Mouse (Mus musculus) frontal cortex, postnatal 14 days (tissue): Measurements from ENCODE around the gene Cog5.

Source experiments
- DNase-seq, 2 experiments: peaks; one replicate each; pipeline ENCODE4 v3.0.0; 2022; ENCODE audit warnings: low spot score in 2 of 2

Gene Cog5

GRCm38 (mm10) chr12:31892771-31893170, 238.1 kb downstream of the Cog5 start:
- DNase-seq: no peak

- no peak for DNase-seq
These were observed 240.5 kb downstream of the Cog5 start for GRCm38 (mm10) chr12:31895095-31895734.

- no peak for DNase-seq
These were observed 241.2 kb downstream of the Cog5 start for GRCm38 (mm10) chr12:31895888-31896287.

GRCm38 (mm10) chr12:31896295-31896694, 241.6 kb downstream of the Cog5 start:
- DNase-seq: no peak

DNA sequence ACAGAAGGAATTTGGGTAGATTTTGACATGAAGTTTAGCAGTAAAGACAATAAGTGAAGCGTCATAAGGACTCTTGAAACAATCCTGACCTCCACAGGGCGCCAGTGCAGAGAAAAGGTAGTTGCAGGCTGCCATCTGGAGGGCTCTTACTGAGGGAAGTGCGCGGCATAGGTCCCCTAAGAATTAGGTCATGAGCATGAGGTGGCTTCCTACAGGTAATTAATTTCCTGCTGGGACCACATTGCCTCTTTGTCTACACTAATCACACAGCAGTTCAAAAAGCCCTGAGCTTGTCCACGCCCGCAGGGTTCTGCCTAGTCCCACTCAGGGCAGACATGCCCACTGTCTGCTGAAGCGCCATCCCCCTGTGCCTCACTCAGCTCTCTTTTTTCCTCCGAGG, 242.3 kb downstream of the Cog5 start:
- DNase-seq: no peak

DNA sequence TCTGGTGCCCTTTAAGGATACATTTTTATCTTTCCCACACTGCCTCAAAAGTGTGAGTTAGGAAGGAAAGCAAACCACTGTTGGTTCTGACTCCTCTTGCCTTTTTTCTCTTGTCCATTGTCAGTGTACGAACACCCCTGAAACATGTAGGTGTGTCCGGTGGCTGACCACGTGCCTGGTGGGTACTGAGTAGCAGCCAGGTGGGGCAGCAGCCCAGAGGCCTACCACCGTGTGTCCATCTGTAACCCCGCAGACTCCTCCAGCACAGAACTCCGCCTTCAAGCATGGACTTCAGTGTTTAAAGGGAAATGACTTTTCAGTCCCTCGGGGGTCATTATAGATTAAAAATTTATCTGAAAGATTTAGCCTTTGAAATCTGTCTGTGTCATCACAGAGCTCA, 242.8 kb downstream of the Cog5 start:
- no peak for DNase-seq

- no peak for DNase-seq
These were observed 245.8 kb downstream of the Cog5 start for GRCm38 (mm10) chr12:31900391-31900914.

DNA sequence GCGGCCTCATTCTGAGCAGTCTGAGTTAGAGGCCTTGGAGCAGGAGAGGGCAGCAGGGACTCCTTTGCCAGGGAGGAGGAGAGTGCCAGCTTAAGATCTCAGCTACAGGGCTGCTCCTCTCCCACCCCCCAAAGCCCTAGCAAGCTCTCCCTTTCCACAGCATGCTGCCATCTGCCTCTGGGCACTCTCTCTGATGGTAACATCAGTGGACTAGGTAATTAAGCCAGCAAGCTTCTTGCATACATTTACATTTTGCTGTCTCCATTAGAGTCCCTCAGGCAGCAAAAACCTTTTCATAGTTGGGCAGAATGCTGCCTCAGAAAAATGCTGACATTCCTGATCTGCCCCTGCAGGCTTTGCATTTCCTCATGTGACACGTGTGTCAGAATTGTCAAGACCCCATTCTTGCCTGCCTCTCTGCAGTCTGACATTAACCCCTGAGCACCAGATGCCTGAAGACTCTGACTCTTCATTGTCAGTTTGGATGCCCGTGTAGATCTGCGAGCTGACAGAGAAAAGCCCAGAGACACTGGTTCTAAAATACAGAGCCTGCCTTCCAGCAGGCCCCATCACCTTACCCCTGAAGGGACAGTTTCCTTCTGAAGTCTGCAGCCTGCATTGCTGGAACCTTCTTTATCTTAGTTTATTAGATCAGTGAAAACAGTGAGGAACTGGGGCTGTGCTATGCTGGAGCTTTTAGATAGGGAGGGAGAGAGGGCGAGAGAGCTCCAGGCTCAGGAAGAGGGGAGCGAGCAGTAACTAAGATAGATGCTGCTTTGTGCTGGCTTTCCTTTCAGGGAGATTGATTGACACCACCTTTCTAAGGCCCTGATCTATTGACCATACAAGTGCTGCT, 251.3 kb downstream of the Cog5 start:
- DNase-seq: no peak

- DNase-seq: no peak
These were observed 252.8 kb downstream of the Cog5 start for GRCm38 (mm10) chr12:31907436-31907835.

- no peak for DNase-seq
These were observed 258.4 kb downstream of the Cog5 start for GRCm38 (mm10) chr12:31912966-31913551.

GRCm38 (mm10) chr12:31913614-31914013, 258.9 kb downstream of the Cog5 start:
- DNase-seq: no peak

DNA sequence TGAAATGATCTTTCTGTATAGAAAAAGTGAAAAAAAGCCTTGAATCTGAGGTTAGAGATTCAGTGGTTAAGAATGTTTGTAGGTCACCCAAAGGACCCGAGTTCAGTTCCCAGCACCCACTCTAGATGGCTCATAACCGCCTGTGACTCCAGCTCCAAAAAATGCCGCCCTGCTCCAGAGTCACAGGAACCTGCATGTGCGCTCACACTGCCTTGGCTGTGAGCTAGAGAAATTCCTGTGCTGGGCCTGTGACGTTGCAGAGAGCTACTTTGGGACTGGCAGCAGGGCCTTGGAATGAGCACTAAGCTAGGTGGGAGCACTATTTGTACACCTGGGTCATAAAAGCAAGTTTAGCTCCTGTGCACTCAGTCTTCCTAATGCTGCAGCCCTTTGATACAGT, 262.0 kb downstream of the Cog5 start:
- DNase-seq: no peak

GRCm38 (mm10) chr12:31917245-31917644, 262.6 kb downstream of the Cog5 start:
- DNase-seq: no peak

DNA sequence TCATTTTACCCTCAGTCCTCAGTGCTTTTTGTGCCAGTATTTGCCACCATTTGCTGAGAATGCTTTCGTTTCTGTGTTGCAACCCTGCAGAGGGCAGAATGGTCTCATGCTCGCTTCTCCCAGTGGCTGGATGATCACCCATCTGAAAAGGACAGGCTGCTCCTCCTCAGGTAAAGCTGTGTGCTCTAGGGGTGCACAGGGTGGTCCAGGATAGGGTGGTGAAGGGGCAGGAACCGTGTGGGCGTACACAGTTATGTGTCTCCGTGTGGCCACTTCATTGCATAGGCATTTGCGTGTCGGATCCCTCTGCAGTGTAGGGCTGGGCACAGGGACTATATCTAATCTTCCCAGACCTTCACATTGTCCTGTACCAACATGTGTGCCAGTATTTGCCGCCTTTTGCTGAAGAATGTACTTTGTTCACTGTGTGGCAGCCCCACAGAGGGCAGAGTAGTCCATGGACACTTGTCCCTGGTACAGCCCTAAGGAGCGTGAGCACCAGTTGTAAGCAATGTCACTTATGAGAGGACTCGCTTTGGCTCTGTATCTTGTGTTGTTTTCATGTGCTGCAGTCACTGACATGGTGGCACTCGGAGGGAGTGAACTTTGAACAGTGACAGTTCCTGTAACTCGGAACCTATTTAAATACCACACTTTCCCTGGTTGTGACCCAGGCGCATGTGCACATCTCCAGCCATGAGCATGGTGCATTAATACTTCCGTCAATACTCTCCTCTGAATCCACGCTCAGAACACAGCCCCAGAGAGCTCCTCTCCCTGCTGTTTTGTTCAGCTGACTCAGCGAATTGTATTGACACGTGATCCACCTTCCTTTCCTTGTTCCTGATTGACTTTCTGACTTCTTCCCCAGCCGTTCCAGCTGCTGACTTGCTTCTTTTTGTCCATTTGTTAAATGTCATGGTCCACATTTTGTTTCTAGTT, 266.1 kb downstream of the Cog5 start:
- no peak for DNase-seq

- no peak for DNase-seq
These were observed 269.5 kb downstream of the Cog5 start for GRCm38 (mm10) chr12:31924135-31924534.

DNA sequence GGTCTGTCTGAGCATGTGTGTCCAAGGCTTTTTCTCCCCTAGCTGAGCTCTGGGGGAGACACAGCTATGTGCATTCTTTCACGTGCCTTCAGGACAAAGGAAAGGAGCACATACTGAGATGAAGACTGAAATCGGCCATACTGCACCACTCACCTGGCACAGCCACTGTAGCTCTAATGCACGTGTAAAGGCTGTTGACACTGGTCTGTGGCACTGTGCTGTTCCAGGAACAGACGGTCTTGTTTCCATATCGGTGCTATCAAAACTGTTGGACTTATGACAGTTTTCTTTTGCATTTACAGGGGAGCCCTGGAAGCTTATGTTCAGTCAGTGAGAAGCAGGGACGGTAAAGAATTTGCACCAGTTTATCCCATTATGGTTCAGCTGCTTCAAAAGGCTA, 270.7 kb downstream of the Cog5 start:
- DNase-seq: no peak

- peak in 1 of 2 experiments; percentile 66 for DNase-seq
These were observed 272.0 kb downstream of the Cog5 start for GRCm38 (mm10) chr12:31926661-31927061.

DNA sequence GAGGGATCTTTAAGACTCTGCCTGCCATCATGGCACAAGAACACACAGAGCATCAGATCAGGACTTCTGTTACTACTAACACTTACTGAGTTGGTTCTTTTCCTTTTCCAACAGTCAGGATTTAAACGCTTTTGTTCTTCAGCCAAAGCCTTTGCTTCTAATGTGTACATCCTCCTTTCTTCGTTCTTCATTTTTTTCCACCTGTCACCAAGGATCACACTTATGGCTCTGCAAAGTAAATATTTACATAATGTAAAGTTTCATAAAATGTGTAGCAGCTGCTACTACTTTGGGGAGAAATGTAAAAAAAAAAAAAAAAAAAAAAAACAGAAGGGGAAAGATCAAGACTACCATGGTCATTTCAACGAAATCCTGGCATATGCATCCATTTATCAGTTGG, 273.8 kb downstream of the Cog5 start:
- DNase-seq: no peak

GRCm38 (mm10) chr12:31931818-31932217, 277.1 kb downstream of the Cog5 start:
- no peak for DNase-seq

GRCm38 (mm10) chr12:31936657-31937300, 282.1 kb downstream of the Cog5 start:
- DNase-seq: no peak

- DNase-seq: no peak
These were observed 282.9 kb downstream of the Cog5 start for GRCm38 (mm10) chr12:31937613-31938012.
